Mouse (Mus musculus): Measurements from ENCODE around the gene Cnnm4. TPM values are rescaled to one million over a fixed set of nuclear protein-coding genes. Genes with fewer than 3 reads are reported as not detected.

Gene Cnnm4
- polyA plus RNA-seq, 1 experiment from 2014 or later: 9.5 TPM

DNA sequence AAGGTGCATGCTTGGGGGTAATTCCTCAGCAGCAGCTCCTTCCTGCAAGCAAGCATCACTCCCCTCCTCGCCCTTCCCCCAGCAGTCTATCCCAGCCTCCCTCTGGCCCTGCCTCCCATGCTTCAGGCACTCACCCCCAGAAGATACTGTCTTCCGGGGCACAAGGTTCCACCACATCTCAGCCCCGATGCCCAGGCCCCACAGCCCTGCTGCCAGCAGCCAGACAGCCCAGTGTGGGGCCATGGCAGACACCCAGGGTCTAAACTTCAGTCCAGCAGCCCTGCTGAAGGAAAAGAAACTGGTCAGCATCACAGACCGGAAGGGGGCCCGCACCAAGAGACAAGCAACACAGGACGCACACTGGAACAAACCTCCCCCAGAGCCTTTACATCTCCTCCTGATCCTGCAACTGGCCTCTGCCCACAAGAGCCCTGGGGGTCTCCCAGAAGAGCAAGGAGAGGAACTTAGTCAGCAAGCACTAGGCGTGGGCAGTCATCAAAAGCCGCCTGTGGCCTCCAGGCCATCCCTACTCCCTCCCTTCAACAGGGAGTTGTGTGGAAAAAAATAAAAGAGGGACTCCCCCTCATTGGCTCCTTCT, 84.5 kb downstream of the Cnnm4 start:
- WGBS: 2% methylated on average over 8 of the region's 8 CpGs
- H3K4me3 ChIP-seq (replicated peaks; ENCODE audit: low read depth, low read length): peak overlapping the region; percentile 99
- H3K36me3 ChIP-seq (ENCODE audit: control insufficient read depth, insufficient read depth, low read length): peaks cover 45% of the 10 kb centered on the region

DNA sequence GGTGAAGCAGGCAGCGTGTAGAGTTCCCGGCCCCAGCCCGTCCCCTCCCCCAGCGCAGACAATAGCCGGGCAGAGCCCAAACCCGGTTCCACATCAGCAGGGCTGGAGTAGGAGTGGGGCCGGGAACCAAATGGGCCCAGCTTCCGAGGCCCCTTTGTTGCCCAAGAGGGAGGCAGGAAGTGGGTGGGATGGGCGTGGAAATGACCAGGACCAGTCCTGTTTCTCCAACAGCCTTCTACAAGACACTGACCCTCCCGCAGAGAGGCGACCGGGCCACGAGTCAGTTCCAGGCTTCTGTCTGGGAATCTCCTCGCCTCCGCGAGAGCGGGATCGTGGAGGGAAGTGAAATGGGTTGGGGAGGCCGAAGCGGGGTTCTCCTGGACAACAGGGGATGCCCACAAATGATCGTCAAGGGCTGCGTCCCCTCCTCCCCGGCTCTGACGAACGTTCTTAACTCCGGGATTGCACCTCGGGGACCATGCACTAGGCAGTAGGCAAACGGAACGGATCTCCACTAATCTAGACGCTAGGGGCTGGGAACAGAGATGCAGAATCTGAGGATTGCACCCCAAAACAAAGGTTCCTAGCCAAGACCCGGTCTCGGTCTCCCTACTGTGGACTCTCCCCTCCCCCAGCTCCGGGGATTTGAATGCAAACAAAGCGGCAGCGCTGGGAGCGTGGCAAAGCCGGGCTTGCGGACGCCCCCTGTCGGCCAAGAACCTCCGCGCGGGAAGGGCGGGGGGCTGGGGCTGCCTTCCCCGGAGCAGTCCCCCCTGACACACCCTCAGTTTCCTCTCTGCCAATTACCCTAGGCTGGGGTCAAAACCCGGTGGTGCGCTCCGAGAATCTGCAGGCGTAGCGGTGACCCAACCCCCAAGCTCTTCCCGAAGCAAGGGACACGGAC, 85.4 kb downstream of the Cnnm4 start:
- ATAC-seq (ENCODE audit: low FRiP score, low TSS enrichment) (peak; percentile 83), DNase-seq (peak; percentile 98)
- H3K9ac ChIP-seq (replicated peaks; ENCODE audit: low read length): peak overlapping the region; percentile 99
- H3K36me3 ChIP-seq (ENCODE audit: control insufficient read depth, insufficient read depth, low read length): peaks cover 36% of the 10 kb centered on the region
- peak overlapping the region; percentile 100 for H3K4me2 ChIP-seq (ENCODE audit: low read length)
- H3K27ac ChIP-seq (replicated peaks; ENCODE audit: low read depth, low read length): peak overlapping the region; percentile 98
- peaks cover 28% of the 10 kb centered on the region for H3K4me1 ChIP-seq (ENCODE audit: control insufficient read depth, insufficient read depth, low read length)
- WGBS: under 1% methylated on average over 52 of the region's 52 CpGs
- no peaks in the 10 kb centered on the region for H3K9me3 ChIP-seq (ENCODE audit: control insufficient read depth, low read length)
- peak overlapping the region; percentile 99 for H3K4me3 ChIP-seq (replicated peaks; ENCODE audit: low read depth, low read length)
- no peaks in the 10 kb centered on the region for H3K27me3 ChIP-seq (ENCODE audit: control insufficient read depth, insufficient read depth, low read length)

More for the DNA sequence above, 84.5 kb downstream of the Cnnm4 start:
- H3K4me2 ChIP-seq (ENCODE audit: low read length): peak overlapping the region; percentile 100
- no peaks in the 10 kb centered on the region for H3K9me3 ChIP-seq (ENCODE audit: control insufficient read depth, low read length)
- DNase-seq (peak; percentile 44), ATAC-seq (ENCODE audit: low FRiP score, low TSS enrichment) (no peak)
- H3K9ac ChIP-seq (replicated peaks; ENCODE audit: low read length): peak overlapping the region; percentile 99
- peak overlapping the region; percentile 98 for H3K27ac ChIP-seq (replicated peaks; ENCODE audit: low read depth, low read length)
- peaks cover 28% of the 10 kb centered on the region for H3K4me1 ChIP-seq (ENCODE audit: control insufficient read depth, insufficient read depth, low read length)
- H3K27me3 ChIP-seq (ENCODE audit: control insufficient read depth, insufficient read depth, low read length): no peaks in the 10 kb centered on the region

DNA sequence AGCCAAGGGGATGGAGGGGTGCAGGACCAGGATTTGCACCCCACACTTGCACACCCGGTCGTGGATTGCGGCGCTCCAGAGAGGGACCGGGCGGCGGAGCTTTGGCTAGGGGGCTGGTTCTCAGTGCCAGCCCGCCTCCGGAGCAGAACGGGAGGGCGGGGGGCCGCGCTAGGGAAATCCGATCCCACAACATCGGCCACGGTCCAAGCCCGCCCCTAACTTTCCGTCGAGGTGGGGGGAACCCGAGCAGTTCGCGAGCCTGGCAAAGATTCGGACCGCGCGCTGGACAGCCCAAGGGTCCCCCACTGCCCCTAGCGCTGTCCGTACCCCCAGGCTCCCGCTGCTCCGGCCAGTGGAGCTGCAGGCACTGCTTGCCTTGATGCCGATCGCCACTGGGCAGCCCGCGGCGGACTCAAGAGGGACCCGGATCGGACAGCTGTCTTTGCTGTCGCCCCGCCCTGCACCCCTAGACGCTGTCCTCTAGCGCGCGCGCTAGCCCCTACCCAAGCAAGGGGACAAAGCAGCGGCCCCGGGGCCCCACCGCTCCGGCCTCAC, 86.1 kb downstream of the Cnnm4 start:
- Histone ChIP-seq H3K36me3 (ENCODE audit: control insufficient read depth, insufficient read depth, low read length) (peaks cover 29% of the 10 kb centered on the region), H3K4me2 (ENCODE audit: low read length) (peak overlapping the region; percentile 100), H3K4me1 (ENCODE audit: control insufficient read depth, insufficient read depth, low read length) (peaks cover 28% of the 10 kb centered on the region), H3K27ac (replicated peaks; ENCODE audit: low read depth, low read length) (peak overlapping the region; percentile 98), H3K9ac (replicated peaks; ENCODE audit: low read length) (peak overlapping the region; percentile 99), H3K9me3 (ENCODE audit: control insufficient read depth, low read length) (no peaks in the 10 kb centered on the region), H3K4me3 (replicated peaks; ENCODE audit: low read depth, low read length) (peak overlapping the region; percentile 99), H3K27me3 (ENCODE audit: control insufficient read depth, insufficient read depth, low read length) (no peaks in the 10 kb centered on the region)
- DNase-seq (peak; percentile 84), ATAC-seq (ENCODE audit: low FRiP score, low TSS enrichment) (peak; percentile 57)
- under 1% methylated on average over 48 of the region's 48 CpGs for WGBS

Small RNA genes within 50 kb of the gene (microRNA-seq; reads per million reads assigned to microRNA genes)
- gene Gm47280: not detected

Other genes starting within 250 kb of the Cnnm4 start
- gene Uggt1, start 226.9 kb upstream of the Cnnm4 start, polyA plus RNA-seq (2014; fragmentation: Nextera tagmentation; extraction: Ambion mirVana): 54.0 and 73.8 TPM in 2 replicates
- 0.90 and 1.2 TPM in 2 replicates for gene Neurl3, start 196.9 kb upstream of the Cnnm4 start, polyA plus RNA-seq (2014; fragmentation: Nextera tagmentation; extraction: Ambion mirVana)
- 2.0 and 2.5 TPM in 2 replicates for gene Arid5a, start 163.9 kb upstream of the Cnnm4 start, polyA plus RNA-seq (2014; fragmentation: Nextera tagmentation; extraction: Ambion mirVana)
- 30.3 and 39.7 TPM in 2 replicates for gene Kansl3, start 102.4 kb upstream of the Cnnm4 start, polyA plus RNA-seq (2014; fragmentation: Nextera tagmentation; extraction: Ambion mirVana)
- 2.0 and 2.1 TPM in 2 replicates for gene Fer1l5, start 99.3 kb upstream of the Cnnm4 start, polyA plus RNA-seq (2014; fragmentation: Nextera tagmentation; extraction: Ambion mirVana)
- gene Lman2l, start 26.3 kb upstream of the Cnnm4 start, polyA plus RNA-seq (2014; fragmentation: Nextera tagmentation; extraction: Ambion mirVana): 41.2 and 42.7 TPM in 2 replicates
- 6.5 and 7.6 TPM in 2 replicates for gene Cnnm3, start 40.2 kb downstream of the Cnnm4 start, polyA plus RNA-seq (2014; fragmentation: Nextera tagmentation; extraction: Ambion mirVana)
- 10.4 and 10.5 TPM in 2 replicates for gene Ankrd23, start 65.3 kb downstream of the Cnnm4 start, polyA plus RNA-seq (2014; fragmentation: Nextera tagmentation; extraction: Ambion mirVana)
- not detected in 2 replicates for gene Gm42417, start 67.8 kb downstream of the Cnnm4 start, polyA plus RNA-seq (2014; fragmentation: Nextera tagmentation; extraction: Ambion mirVana)
- gene Ankrd39, start 75.8 kb downstream of the Cnnm4 start, polyA plus RNA-seq (2014; fragmentation: Nextera tagmentation; extraction: Ambion mirVana): 22.3 and 28.5 TPM in 2 replicates
- 4.7 and 8.7 TPM in 2 replicates for gene Sema4c, start 86.7 kb downstream of the Cnnm4 start, polyA plus RNA-seq (2014; fragmentation: Nextera tagmentation; extraction: Ambion mirVana)
- gene Fam178b, start 211.6 kb downstream of the Cnnm4 start, polyA plus RNA-seq (2014; fragmentation: Nextera tagmentation; extraction: Ambion mirVana): 0.29 TPM in 1 of 2 replicates, not detected in the other
- 606 and 777 TPM in 2 replicates for gene Cox5b, start 219.8 kb downstream of the Cnnm4 start, polyA plus RNA-seq (2014; fragmentation: Nextera tagmentation; extraction: Ambion mirVana)
- 0.51 and 0.80 TPM in 2 replicates for gene 4933424G06Rik, start 238.5 kb downstream of the Cnnm4 start, polyA plus RNA-seq (2014; fragmentation: Nextera tagmentation; extraction: Ambion mirVana)
- gene Actr1b, start 242.8 kb downstream of the Cnnm4 start, polyA plus RNA-seq (2014; fragmentation: Nextera tagmentation; extraction: Ambion mirVana): 77.9 and 81.9 TPM in 2 replicates